25 mouse cellular contexts compared by ENCODE assay signal in genomic region chr6:129530261-129530660, GRCm38 (mm10). TPM values are rescaled to one million over a fixed set of nuclear protein-coding genes. Genes with fewer than 3 reads are reported as not detected.
"Had no signal": no experiment of that assay in that cellular context is flagged by ENCODE, and none has a peak within 500 bp of the region (broad histone marks: within the 10 kb centered on the region; RNA-seq: fewer than 3 reads in every experiment).

No protein-coding gene starts in this region.

- H3K27me3 ChIP-seq: intestine, embryonic 15.5 days; limb, embryonic 13.5 days; midbrain, embryonic 12.5 days; midbrain, embryonic 15.5 days; neural tube, embryonic 12.5 days; neural tube, embryonic 15.5 days; stomach, embryonic 15.5 days had no signal

- DNase-seq: liver, postnatal 0 days; lung, embryonic 14.5 days; retina, postnatal 1 day; right cerebral cortex, postnatal 25 days; spleen, adult 18-20 months; thymus, postnatal 25 days had no signal

- H3K27ac ChIP-seq: intestine, embryonic 15.5 days; limb, embryonic 10.5 days; limb, embryonic 13.5 days; liver, embryonic 14.5 days; macrophage; midbrain, embryonic 12.5 days; midbrain, embryonic 15.5 days; neural tube, embryonic 12.5 days; neural tube, embryonic 15.5 days; stomach, embryonic 15.5 days had no signal

- H3K9ac ChIP-seq: intestine, embryonic 15.5 days; limb, embryonic 13.5 days; liver, embryonic 14.5 days; liver, postnatal 0 days; lung, embryonic 14.5 days; midbrain, embryonic 12.5 days; midbrain, embryonic 15.5 days; neural tube, embryonic 12.5 days; neural tube, embryonic 15.5 days; stomach, embryonic 15.5 days had no signal

- H3K36me3 ChIP-seq: intestine, embryonic 15.5 days; limb, embryonic 10.5 days; limb, embryonic 13.5 days; midbrain, embryonic 12.5 days; midbrain, embryonic 15.5 days; neural tube, embryonic 12.5 days; neural tube, embryonic 15.5 days; stomach, embryonic 15.5 days had no signal

- H3K4me3 ChIP-seq: intestine, embryonic 15.5 days; limb, embryonic 10.5 days; limb, embryonic 13.5 days; midbrain, embryonic 12.5 days; midbrain, embryonic 15.5 days; neural tube, embryonic 12.5 days; neural tube, embryonic 15.5 days; stomach, embryonic 15.5 days had no signal

RNA-seq across cellular contexts. Expression of gene Tmem52b, which starts 17.9 kb away (rescaled TPM):
- total RNA-seq: layer of hippocampus, adult 18-20 months; layer of hippocampus, postnatal 14 days; left cerebral cortex, adult 8-10 months; left cerebral cortex, postnatal 14 days; megakaryocyte, adult 5-6 weeks had no signal
- polyA plus RNA-seq: hindbrain, embryonic 16.5 days; limb, embryonic 10.5 days; liver, embryonic 11.5 days; liver, embryonic 14.5 days; liver, postnatal 0 days; lung, postnatal 0 days; macrophage; midbrain, embryonic 12.5 days; neural tube, embryonic 12.5 days; neural tube, embryonic 15.5 days; stomach, embryonic 15.5 days; thymus, postnatal 0 days had no signal

RNA-seq across cellular contexts. Expression of gene Olr1, which starts 23.3 kb away (rescaled TPM):
- total RNA-seq: layer of hippocampus, adult 18-20 months; layer of hippocampus, postnatal 14 days; left cerebral cortex, postnatal 14 days had no signal
- polyA plus RNA-seq: hindbrain, embryonic 16.5 days; limb, embryonic 10.5 days; limb, embryonic 13.5 days; midbrain, embryonic 15.5 days had no signal

RNA-seq across cellular contexts. Expression of gene Klre1, which starts 47.4 kb away (rescaled TPM):
- total RNA-seq: layer of hippocampus, adult 18-20 months; layer of hippocampus, postnatal 14 days; left cerebral cortex, adult 8-10 months; left cerebral cortex, postnatal 14 days had no signal
- polyA plus RNA-seq: hindbrain, embryonic 16.5 days; intestine, embryonic 15.5 days; limb, embryonic 10.5 days; limb, embryonic 13.5 days; liver, embryonic 11.5 days; lung, embryonic 14.5 days; macrophage; midbrain, embryonic 12.5 days; midbrain, embryonic 15.5 days; neural tube, embryonic 12.5 days; stomach, embryonic 15.5 days had no signal
